Mouse (Mus musculus) olfactory bulb, adult 2 months (tissue): Measurements from ENCODE around the gene Tmprss4.

ENCODE experiments used
- CTCF ChIP-seq: fragments of 200-500 bp; IDR thresholded peaks from 2 replicates; pipeline ENCODE4 v1.5.1; 2012; ENCODE audit warnings: low read depth, mild to moderate bottlenecking, low read length, moderate library complexity; ENCODE audit not compliant: insufficient read depth
- POLR2A ChIP-seq: fragments of 200-500 bp; IDR thresholded peaks from 2 replicates; pipeline ENCODE4 v1.6.1; 2012; ENCODE audit warnings: mild to moderate bottlenecking, low read depth, low read length, moderate library complexity; ENCODE audit not compliant: insufficient read depth

DNA sequence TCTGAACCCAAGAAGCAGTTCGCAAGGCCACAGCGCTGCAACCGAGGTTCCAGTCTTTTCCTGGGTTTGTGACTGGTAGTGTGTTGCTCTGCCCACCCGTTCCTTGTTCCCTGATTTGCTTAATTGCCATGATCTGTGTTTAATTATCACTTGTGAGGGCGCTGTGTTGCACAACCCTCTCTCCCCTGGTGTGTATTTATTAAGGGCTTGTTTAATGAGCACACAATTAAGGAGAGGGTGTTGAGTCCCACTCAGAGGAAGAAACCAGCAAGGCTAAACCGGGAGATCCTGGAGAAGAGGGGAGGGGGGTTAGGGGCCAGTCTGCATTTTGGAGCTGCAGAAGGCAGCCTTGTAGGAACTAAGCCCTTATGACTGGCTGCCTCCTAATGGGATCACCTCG, 62.9 kb downstream of the Tmprss4 start:
- TF ChIP-seq POLR2A (no peak), CTCF (no peak)
